Mouse (Mus musculus): Measurements from ENCODE around the gene Gm6588. TPM values are rescaled to one million over a fixed set of nuclear protein-coding genes. Genes with fewer than 3 reads are reported as not detected.

Gene Gm6588
- total RNA-seq, 2 experiments from 2014 or later: not detected

Other genes with a start within 250 kb of the Gm6588 start
- under 1 TPM; 0.42 to 0.68 TPM for gene Cryba4, start 196.9 kb upstream of the Gm6588 start, total RNA-seq (2021)
- 1 to 10 TPM; 1.9 to 2.0 TPM for gene Crybb1, start 193.6 kb upstream of the Gm6588 start, total RNA-seq (2021)
- gene Tpst2, start 172.7 kb upstream of the Gm6588 start, total RNA-seq (2021): 10 to 100 TPM; 17.4 to 23.4 TPM
- gene Tfip11, start 123.1 kb upstream of the Gm6588 start, total RNA-seq (2021): 10 to 100 TPM; 12.0 to 13.2 TPM
- 1 to 10 TPM; 3.2 to 3.3 TPM for gene Srrd, start 106.4 kb upstream of the Gm6588 start, total RNA-seq (2021)
- 1 to 10 TPM; 4.8 to 6.9 TPM for gene Hps4, start 106.3 kb upstream of the Gm6588 start, total RNA-seq (2021)
- not detected for gene Gm6583, start 93.4 kb upstream of the Gm6588 start, total RNA-seq (2021)
- 1 to 10 TPM in 1 of 2 experiments, under 1 TPM in 1; 0.33 to 1.0 TPM for gene Asphd2, start 54.6 kb upstream of the Gm6588 start, total RNA-seq (2021)
- under 1 TPM; 0.16 to 0.24 TPM for gene Sez6l, start 127.8 kb downstream of the Gm6588 start, total RNA-seq (2021)

Data from gastrocnemius, postnatal 14 days (tissue).